17 mouse cellular contexts compared by ENCODE assay signal in genomic region chr16:94607468-94607867, GRCm38 (mm10). TPM values are rescaled to one million over a fixed set of nuclear protein-coding genes. Genes with fewer than 3 reads are reported as not detected.
DNase-seq lines count a peak whose midpoint lies in the region; ATAC-seq and TF ChIP-seq lines count a peak whose summit lies in the region.
"Had no signal": no experiment of that assay in that cellular context is flagged by ENCODE, and none has a peak within 500 bp of the region (broad histone marks: within the 10 kb centered on the region; RNA-seq: fewer than 3 reads in every experiment).

No protein-coding gene starts in this region.

- no peaks in the 10 kb centered on the region for H3K27me3 ChIP-seq in cerebellum, adult 2 months (ENCODE audit: control insufficient read depth, insufficient read depth, low read length)
- H3K27me3 ChIP-seq in heart, embryonic 15.5 days = no peaks in the 10 kb centered on the region

- intact Hi-C loops in heart, postnatal 14 days (cut with DNase I) = no loop called here

- no peak for TF ChIP-seq CTCF in cerebellum, adult 2 months (IDR thresholded peaks at IDR 0.05; ENCODE audit: borderline replicate concordance, insufficient read depth, low read depth, low read length)

- no peak overlapping the region for H3K4me3 ChIP-seq in cerebellum, adult 2 months (replicated peaks; ENCODE audit: insufficient read depth, low read depth, low read length)
- H3K4me3 ChIP-seq in heart, embryonic 15.5 days = no peak overlapping the region

- peaks cover 3% of the 10 kb centered on the region for H3K36me3 ChIP-seq in heart, embryonic 15.5 days

- peaks cover 22% of the 10 kb centered on the region for H3K4me1 ChIP-seq in cerebellum, adult 2 months (ENCODE audit: control insufficient read depth, insufficient read depth, low read length)
- H3K4me1 ChIP-seq in heart, embryonic 15.5 days (replicated peaks) = peaks cover 53% of the 10 kb centered on the region

- TF ChIP-seq POLR2A in cerebellum, adult 2 months (IDR thresholded peaks at IDR 0.05; ENCODE audit: borderline replicate concordance, insufficient read depth, low read length) = no peak

- H3K9ac ChIP-seq in heart, embryonic 15.5 days = no peak overlapping the region
- H3K9ac ChIP-seq: hindbrain, embryonic 14.5 days had no signal

- no peak for ATAC-seq in heart, embryonic 15.5 days (replicated peaks; ENCODE audit: insufficient number of reproducible peaks, insufficient read depth, low FRiP score, low read depth)

- H3K27ac ChIP-seq in cerebellum, adult 2 months (ENCODE audit: insufficient read depth, low read length) = 0 out of 2 replicates have a peak overlapping the region, but pooled peaks have one; percentile 16
- H3K27ac ChIP-seq in heart, embryonic 15.5 days = peak overlapping the region; percentile 78
- H3K27ac ChIP-seq: hindbrain, embryonic 14.5 days had no signal

- H3K9me3 ChIP-seq in heart, embryonic 15.5 days (replicated peaks) = no peaks in the 10 kb centered on the region

- peak overlapping the region; percentile 27; the same call in 1 of the 2 replicates for H3K4me2 ChIP-seq in heart, embryonic 15.5 days
- H3K4me2 ChIP-seq: hindbrain, embryonic 14.5 days had no signal

- WGBS in cerebellum, adult 2 months = 15% methylated on average over 1 of the region's 1 CpGs
- WGBS in heart, embryonic 15.5 days = 23% methylated on average over 1 of the region's 1 CpGs

- DNase-seq in cerebellum, adult 2 months = no peak
- DNase-seq in cerebellum, postnatal 14 days = no peak
- DNase-seq in heart, postnatal 14 days = no peak
- DNase-seq in lung, postnatal 36 days = peak; percentile 30
- no peak for DNase-seq in lung, postnatal 25 days (ENCODE audit: low spot score)
- no peak for DNase-seq in spleen, adult 18-20 months
- DNase-seq in T-cell, adult 2 months (ENCODE audit: low spot score) = no peak
- DNase-seq: adrenal gland, postnatal 36 days; cerebellum, postnatal 36 days; gastrocnemius, postnatal 25 days; kidney, adult 8-10 months; kidney, postnatal 36 days; liver; lung, postnatal 14 days; midbrain, embryonic 14.5 days had no signal

RNA-seq across cellular contexts. Expression of gene Dyrk1a, which starts 37.7 kb away (rescaled TPM):
- 41.7 and 42.8 TPM in 2 replicates for polyA plus RNA-seq in cerebellum, adult 2 months (2012; rRNA removed)
- polyA plus RNA-seq in heart, embryonic 15.5 days (2015; fragmentation: Nextera tagmentation; extraction: Ambion mirVana) = 7.1 and 7.3 TPM in 2 replicates
- total RNA-seq in heart, postnatal 14 days (2021) = 10 to 100 TPM; 68.6 to 69.6 TPM
